Mouse (Mus musculus) ES-E14 (cell line): ENCODE data around the gene Pgc. TPM values are rescaled to one million over a fixed set of nuclear protein-coding genes. Genes with fewer than 3 reads are reported as not detected.

Source experiments
- DNase-seq: peaks from one replicate; pipeline ENCODE4 v3.0.0-alpha.2; 2013; ENCODE audit warnings: low read depth, low spot score
- H3K27ac ChIP-seq: 2 replicates; pipeline ENCODE4 v1.5.1; 2012; ENCODE audit warnings: low read depth, mild to moderate bottlenecking, low read length, moderate library complexity, mixed read lengths; ENCODE audit not compliant: poor library complexity, insufficient read depth, severe bottlenecking
- H3K36me3 ChIP-seq: 2 replicates; pipeline ENCODE4 v1.6.1; 2012; ENCODE audit warnings: mild to moderate bottlenecking, low read length, moderate library complexity, mixed read lengths; ENCODE audit not compliant: control insufficient read depth, poor library complexity, insufficient read depth, severe bottlenecking
- H3K4me1 ChIP-seq, 2 experiments: fragments of 150-350 bp in 1 of 2; sonication (generic) in 1 of 2; 2 replicates each; pipeline ENCODE4 v1.6.1; 2012; ENCODE audit warnings: low read length in 2 of 2, mild to moderate bottlenecking in 1 of 2, mixed read lengths in 1 of 2; ENCODE audit not compliant: control insufficient read depth in 2 of 2, insufficient read depth in 2 of 2, poor library complexity in 1 of 2
- H3K4me3 ChIP-seq, 2 experiments: fragments of 150-350 bp in 1 of 2; sonication (generic) in 1 of 2; 2 replicates each; pipeline ENCODE4 v1.5.1; 2012; ENCODE audit warnings: low read length in 2 of 2, low read depth in 1 of 2, mild to moderate bottlenecking in 1 of 2, mixed read lengths in 1 of 2; ENCODE audit not compliant: insufficient read depth in 1 of 2, poor library complexity in 1 of 2, severe bottlenecking in 1 of 2
- H3K9ac ChIP-seq: 2 replicates; pipeline ENCODE4 v1.6.1; 2012; ENCODE audit warnings: low read depth, mild to moderate bottlenecking, low read length, mixed read lengths; ENCODE audit not compliant: poor library complexity, insufficient read depth, severe bottlenecking
- H3K9me3 ChIP-seq: fragments of 150-350 bp; sonication (generic); 2 replicates; pipeline ENCODE4 v1.6.1; 2012; ENCODE audit warnings: low read depth, mild to moderate bottlenecking, low read length; ENCODE audit not compliant: control insufficient read depth, insufficient read depth
- CHD2 ChIP-seq: IDR thresholded peaks from 2 replicates; pipeline ENCODE4 v1.6.1; 2014; ENCODE audit warnings: mild to moderate bottlenecking, low read depth, low read length, inconsistent platforms
- HCFC1 ChIP-seq: IDR thresholded peaks from 2 replicates; pipeline ENCODE4 v1.6.1; 2012; ENCODE audit warnings: low read length, inconsistent platforms, borderline replicate concordance; ENCODE audit not compliant: insufficient read depth
- MAFK ChIP-seq: IDR thresholded peaks from 2 replicates; pipeline ENCODE4 v1.6.1; 2014; ENCODE audit warnings: mild to moderate bottlenecking, low read depth, low read length, inconsistent platforms; ENCODE audit not compliant: insufficient read depth
- ZC3H11A ChIP-seq: IDR thresholded peaks from 2 replicates; pipeline ENCODE4 v1.6.1; 2012; ENCODE audit warnings: low read depth, mild to moderate bottlenecking, inconsistent platforms, low read length, borderline replicate concordance
- ZNF384 ChIP-seq: IDR thresholded peaks from 2 replicates; pipeline ENCODE4 v1.6.1; 2012; ENCODE audit warnings: low read depth, low read length, inconsistent platforms
- in situ Hi-C, 2 experiments: fragments of 600-800 bp; cut with MboI; formaldehyde crosslinking; loops; one replicate each; pipeline ENCODE4 v1.15.1; 2025; ENCODE audit warnings: low sequenced_read_pairs in 2 of 2, inconsistent platforms in 1 of 2; ENCODE audit not compliant: unreplicated experiment in 2 of 2
- total RNA-seq: library from RNA; depleted of rRNA; stranded (reverse); fragments of 300-350 nt; gene quantifications from 2 replicates; pipeline ENCODE4 v1.2.3, GENCODE M21; 2012; rRNA removed

Pgc gene
- 1.7 and 3.7 TPM in 2 replicates for total RNA-seq

GRCm38 (mm10) chr17:47726566-47726965 lies at the start of gene Pgc:
TSS of gene Pgc (plus strand) at chr17:47726842.
- H3K27ac ChIP-seq, result no peak within 1 kb of the TSS
- H3K9me3 ChIP-seq, result no peaks in the 10 kb centered on the region
- peaks cover 0 to 25% of the 10 kb centered on the region in 2 experiments; a peak in 3 of 4 replicates for H3K4me1 ChIP-seq
- H3K36me3 ChIP-seq, result no peaks in the 10 kb centered on the region
- DNase-seq, result no peak
- no peak within 1 kb of the TSS for H3K9ac ChIP-seq
- H3K4me3 ChIP-seq, result no peak within 1 kb of the TSS
- TF ChIP-seq ZNF384 (no peak), CHD2 (no peak), MAFK (no peak), HCFC1 (no peak), ZC3H11A (no peak)
- in situ Hi-C loops, result no loop called here

- no peak overlapping the region for H3K9ac ChIP-seq
- no peak for DNase-seq
- no peaks in the 10 kb centered on the region for H3K9me3 ChIP-seq
- H3K4me1 ChIP-seq, result peaks cover 0 to 6% of the 10 kb centered on the region in 2 experiments; a peak in 1 of 4 replicates
- H3K4me3 ChIP-seq, result no peak overlapping the region
- H3K27ac ChIP-seq, result no peak overlapping the region
- H3K36me3 ChIP-seq, result peaks cover 10% of the 10 kb centered on the region; the same call in 1 of the 2 replicates
- in situ Hi-C loops, result no loop called here
- TF ChIP-seq ZNF384, result no peak
Measured at GRCm38 (mm10) chr17:47678238-47678637, 48.4 kb upstream of the Pgc start.

GRCm38 (mm10) chr17:47678702-47679101 lies 47.9 kb upstream of the Pgc start:
- Histone ChIP-seq H3K9ac (no peak overlapping the region), H3K27ac (no peak overlapping the region), H3K36me3 (peaks cover 10% of the 10 kb centered on the region; the same call in 1 of the 2 replicates), H3K4me3 (no peak overlapping the region), H3K4me1 (peaks cover 0 to 6% of the 10 kb centered on the region in 2 experiments; a peak in 1 of 4 replicates), H3K9me3 (no peaks in the 10 kb centered on the region)
- TF ChIP-seq ZNF384, result no peak
- no peak for TF ChIP-seq HCFC1
- no peak for TF ChIP-seq ZC3H11A
- TF ChIP-seq MAFK, result no peak
- no peak for TF ChIP-seq CHD2
- in situ Hi-C loops, result no loop called here
- no peak for DNase-seq

- H3K4me3 ChIP-seq, result no peak overlapping the region
- DNase-seq, result no peak
- TF ChIP-seq HCFC1 (no peak), ZNF384 (no peak), CHD2 (no peak), ZC3H11A (no peak), MAFK (no peak)
- H3K4me1 ChIP-seq, result peaks cover 3 to 8% of the 10 kb centered on the region in 2 experiments; a peak in 1 of 4 replicates
- H3K27ac ChIP-seq, result no peak overlapping the region
- H3K36me3 ChIP-seq, result peaks cover 22% of the 10 kb centered on the region
- H3K9ac ChIP-seq, result no peak overlapping the region
- in situ Hi-C loops, result no loop called here
- H3K9me3 ChIP-seq, result no peaks in the 10 kb centered on the region
Measured at GRCm38 (mm10) chr17:47682836-47683235, 43.8 kb upstream of the Pgc start.
